Mouse (Mus musculus) embryonic fibroblast, embryonic 13.5 days (primary cell): ENCODE measurements around the gene Sv2c. TPM values are rescaled to one million over a fixed set of nuclear protein-coding genes. Genes with fewer than 3 reads are reported as not detected.
"Not testable (repeated sequence)": the region's sequence is repeated elsewhere in the genome, so short reads cannot be mapped to it uniquely, and the experiment has no call there.

Experiments
- H3K27ac ChIP-seq: 2 replicates; pipeline ENCODE4 v1.5.1; 2012; ENCODE audit warnings: low read length, control low read depth, inconsistent platforms; ENCODE audit not compliant: insufficient read depth
- H3K4me1 ChIP-seq: 2 replicates; pipeline ENCODE4 v1.6.1; 2011; ENCODE audit warnings: low read length; ENCODE audit not compliant: control insufficient read depth, insufficient read depth
- H3K4me3 ChIP-seq: 2 replicates; pipeline ENCODE4 v1.5.1; 2011; ENCODE audit warnings: mild to moderate bottlenecking, control low read depth, low read length; ENCODE audit not compliant: insufficient read depth
- CTCF ChIP-seq: IDR thresholded peaks from 2 replicates; pipeline ENCODE4 v1.5.1; 2011; ENCODE audit warnings: mild to moderate bottlenecking, control low read depth, low read length, moderate library complexity, borderline replicate concordance; ENCODE audit not compliant: insufficient read depth
- POLR2A ChIP-seq: IDR thresholded peaks from 2 replicates; pipeline ENCODE4 v1.6.1; 2011; ENCODE audit warnings: low read depth, mild to moderate bottlenecking, control low read depth, low read length, moderate library complexity
- polyA plus RNA-seq: library from polyadenylated mRNA; stranded (reverse); fragments of >200 nt; gene quantifications from 2 replicates; pipeline ENCODE4 v1.2.4, GENCODE M21; 2011; ENCODE audit warnings: low read depth; ENCODE audit not compliant: missing spikeins, insufficient read length

Gene Sv2c
- polyA plus RNA-seq, 1 experiment = 5.6 TPM

DNA sequence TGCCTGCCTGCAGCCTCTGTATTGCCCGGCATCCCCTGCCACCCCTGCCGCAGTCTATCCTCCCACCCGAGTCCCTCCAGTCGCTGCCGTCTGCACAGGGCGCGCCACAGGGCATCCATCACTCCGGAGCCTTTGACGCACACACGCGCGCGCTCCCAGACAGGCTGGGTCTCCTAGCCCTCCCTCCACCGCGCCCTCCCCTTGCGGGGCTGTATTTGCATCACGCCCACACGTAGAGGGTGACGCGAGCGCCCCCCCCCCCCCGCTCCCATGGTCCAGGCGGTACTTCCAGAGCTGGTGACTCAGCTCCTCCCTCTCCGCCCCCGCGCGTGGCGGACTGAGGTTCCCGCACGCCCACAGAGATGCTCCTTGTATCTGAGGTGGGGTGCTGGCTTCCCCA lies 1.3 kb downstream of the Sv2c start:
- Histone ChIP-seq H3K4me1 (no peaks in the 10 kb centered on the region; the same call in 1 of the 2 replicates), H3K4me3 (peak overlapping the region; percentile 28), H3K27ac (no peak overlapping the region)
- TF ChIP-seq POLR2A (no peak), CTCF (no peak)

- Histone ChIP-seq H3K27ac (no peak overlapping the region), H3K4me1 (no peaks in the 10 kb centered on the region; the same call in 1 of the 2 replicates), H3K4me3 (no peak overlapping the region)
- no peak for TF ChIP-seq POLR2A
- TF ChIP-seq CTCF = no peak
Observed at GRCm38 (mm10) chr13:96129081-96129480, 3.3 kb downstream of the Sv2c start.

- Histone ChIP-seq H3K4me3 (no peak overlapping the region), H3K27ac (no peak overlapping the region), H3K4me1 (no peaks in the 10 kb centered on the region)
- TF ChIP-seq POLR2A = no peak
- no peak for TF ChIP-seq CTCF
Observed at GRCm38 (mm10) chr13:96126669-96127068, 5.7 kb downstream of the Sv2c start.

- TF ChIP-seq CTCF = no peak
- no peak for TF ChIP-seq POLR2A
- H3K27ac ChIP-seq = no peak overlapping the region
Observed at GRCm38 (mm10) chr13:96125011-96125410, 7.4 kb downstream of the Sv2c start.

DNA sequence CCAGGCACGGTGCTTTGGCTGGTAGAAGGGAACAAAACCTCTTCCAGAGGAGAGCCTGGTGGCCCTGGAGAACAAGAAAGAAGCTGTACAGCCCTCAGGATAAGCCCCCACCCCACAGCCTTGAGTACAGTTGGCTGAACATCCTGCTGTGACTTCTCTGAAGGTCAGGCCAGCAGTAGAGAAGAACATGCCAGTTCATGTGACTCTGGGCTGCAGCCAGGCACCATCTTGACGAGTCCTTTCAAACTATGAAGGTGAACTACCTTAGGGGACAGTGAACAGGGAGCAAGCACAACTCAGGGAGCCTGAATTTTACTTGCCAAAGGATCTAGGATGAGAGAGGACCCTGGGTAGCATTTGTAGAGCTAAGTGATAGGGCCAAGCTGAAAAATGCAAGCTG lies 19.7 kb downstream of the Sv2c start:
- TF ChIP-seq POLR2A = no peak
- TF ChIP-seq CTCF = no peak
- Histone ChIP-seq H3K4me3 (no peak overlapping the region), H3K4me1 (no peaks in the 10 kb centered on the region), H3K27ac (no peak overlapping the region)

More at GRCm38 (mm10) chr13:96125011-96125410, 7.4 kb downstream of the Sv2c start:
- H3K4me1 ChIP-seq = no peaks in the 10 kb centered on the region
- H3K4me3 ChIP-seq = no peak overlapping the region

- no peak overlapping the region for H3K4me3 ChIP-seq
- H3K4me1 ChIP-seq = peaks cover 2% of the 10 kb centered on the region; the same call in 1 of the 2 replicates
- TF ChIP-seq POLR2A (no peak), CTCF (no peak)
- H3K27ac ChIP-seq = no peak overlapping the region
Observed at GRCm38 (mm10) chr13:96110767-96111166, 21.6 kb downstream of the Sv2c start.

GRCm38 (mm10) chr13:96106367-96106766 lies 26.0 kb downstream of the Sv2c start:
- peak overlapping the region; percentile 52; the same call in 1 of the 2 replicates for H3K27ac ChIP-seq
- TF ChIP-seq POLR2A (no peak), CTCF (no peak)
- no peak overlapping the region for H3K4me3 ChIP-seq

GRCm38 (mm10) chr13:96090929-96091328 lies 41.4 kb downstream of the Sv2c start:
- Histone ChIP-seq H3K4me3 (no peak overlapping the region), H3K4me1 (no peaks in the 10 kb centered on the region), H3K27ac (no peak overlapping the region)
- TF ChIP-seq CTCF (no peak), POLR2A (no peak)

More at GRCm38 (mm10) chr13:96106367-96106766, 26.0 kb downstream of the Sv2c start:
- peaks cover 2% of the 10 kb centered on the region; the same call in 1 of the 2 replicates for H3K4me1 ChIP-seq

DNA sequence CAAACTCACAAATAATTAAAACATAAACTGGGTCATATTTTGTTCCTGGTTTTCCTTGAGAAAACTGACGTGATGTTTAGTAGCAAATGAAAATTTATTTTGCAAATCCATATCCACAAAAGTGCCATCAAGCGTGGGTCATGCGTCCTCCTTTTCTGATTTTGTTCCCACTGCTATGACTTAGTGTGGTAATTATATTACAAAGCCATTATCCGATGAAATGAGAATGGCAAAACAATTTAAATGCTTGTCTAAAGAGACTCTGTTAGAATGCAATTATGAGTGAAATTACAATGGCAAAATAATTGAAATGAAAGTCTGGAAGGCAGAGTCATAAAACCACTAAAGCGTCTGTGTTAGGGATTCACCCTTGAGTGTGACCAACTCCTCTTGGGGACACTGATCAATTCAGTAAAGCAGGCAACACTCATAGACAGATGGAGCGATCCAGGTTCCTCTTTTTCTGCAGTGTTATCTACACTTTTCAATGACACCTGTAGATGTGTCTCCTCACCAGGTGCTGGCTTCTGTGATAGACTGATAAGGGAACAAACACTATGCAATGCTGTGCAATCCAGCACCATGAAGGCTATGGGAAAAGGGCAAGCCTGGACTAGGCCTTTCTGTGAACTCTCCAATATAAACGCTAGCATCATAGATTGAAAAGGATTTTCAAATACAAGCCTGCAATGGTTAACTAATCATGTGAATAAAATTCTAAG lies 46.6 kb downstream of the Sv2c start:
- Histone ChIP-seq H3K4me1 (no peaks in the 10 kb centered on the region), H3K4me3 (no peak overlapping the region), H3K27ac (no peak overlapping the region)
- TF ChIP-seq POLR2A (no peak), CTCF (no peak)

- not testable (repeated sequence) for H3K4me3 ChIP-seq, H3K27ac ChIP-seq, H3K4me1 ChIP-seq
Observed at GRCm38 (mm10) chr13:96081754-96082153, 50.6 kb downstream of the Sv2c start, which contains the start of gene Gm17190. Gm17190 (plus strand) TSS chr13:96082054.

DNA sequence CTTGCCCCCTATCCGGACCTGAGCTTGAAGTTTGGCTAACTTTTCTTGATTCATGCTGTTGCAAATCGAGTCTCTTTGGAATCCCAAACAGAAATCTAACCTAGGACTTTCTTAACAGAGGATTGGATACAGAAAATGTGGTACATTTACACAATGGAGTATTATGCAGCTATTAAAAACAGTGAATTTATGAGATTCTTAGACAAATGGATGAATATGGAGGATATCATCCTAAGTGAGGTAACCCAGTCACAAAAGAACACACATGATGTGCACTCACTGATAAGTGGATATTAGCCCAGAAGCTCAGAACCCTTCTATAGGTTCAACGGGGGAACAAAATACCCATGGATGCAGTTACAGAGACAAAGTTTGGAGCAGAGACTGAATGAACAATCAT lies 51.1 kb downstream of the Sv2c start, which contains the start of gene Gm20075:
Gm20075 (minus strand) TSS at position 101 of the 400 bp plus-strand sequence.
- H3K4me3 ChIP-seq, H3K4me1 ChIP-seq, H3K27ac ChIP-seq: not testable (repeated sequence)
